Mouse (Mus musculus) heart, postnatal 10 days (tissue): ENCODE results near the gene Syt17. TPM values are rescaled to one million over a fixed set of nuclear protein-coding genes. Genes with fewer than 3 reads are reported as not detected.

Source experiments
- DNase-seq, 2 experiments: peaks; one replicate each; pipeline ENCODE4 v3.0.0; 2021
- intact Hi-C: fragments of 180-260 bp; cut with DNase I; formaldehyde crosslinking; loops from one replicate; pipeline ENCODE4 v1.15.1; 2025
- total RNA-seq, 2 experiments: library from RNA; stranded (reverse); gene quantifications; 2 replicates each; pipeline ENCODE4 v1.2.3; 2021

The Syt17 gene
- total RNA-seq = 1 to 10 TPM; 1.9 to 2.2 TPM

- intact Hi-C loops = loop anchor here (1.0 to 2.0 kb wide), 4 partner anchors 70 to 241 kb away; no protein-coding TSS in a partner anchor
- peak; percentile 79 to 84 for DNase-seq
Observed at GRCm38 (mm10) chr7:118448134-118448967, at the start of gene Syt17. Syt17 (minus strand) TSS chr7:118448222.

GRCm38 (mm10) chr7:118494892-118495579 lies 47.0 kb upstream of the Syt17 start:
- intact Hi-C loops = no loop called here

GRCm38 (mm10) chr7:118493892-118494291 lies 45.9 kb upstream of the Syt17 start:
- intact Hi-C loops = no loop called here
- DNase-seq = no peak

More at GRCm38 (mm10) chr7:118494892-118495579, 47.0 kb upstream of the Syt17 start:
- DNase-seq = no peak

GRCm38 (mm10) chr7:118491431-118492147 lies 43.6 kb upstream of the Syt17 start, which contains the start of gene Itpripl2:
Itpripl2 (minus strand) TSS chr7:118491975.
- intact Hi-C loops = loop anchor here (1.0 to 2.0 kb wide), 2 partner anchors 27 to 41 kb away; no protein-coding TSS in a partner anchor
- peak; percentile 87 to 90 for DNase-seq

DNA sequence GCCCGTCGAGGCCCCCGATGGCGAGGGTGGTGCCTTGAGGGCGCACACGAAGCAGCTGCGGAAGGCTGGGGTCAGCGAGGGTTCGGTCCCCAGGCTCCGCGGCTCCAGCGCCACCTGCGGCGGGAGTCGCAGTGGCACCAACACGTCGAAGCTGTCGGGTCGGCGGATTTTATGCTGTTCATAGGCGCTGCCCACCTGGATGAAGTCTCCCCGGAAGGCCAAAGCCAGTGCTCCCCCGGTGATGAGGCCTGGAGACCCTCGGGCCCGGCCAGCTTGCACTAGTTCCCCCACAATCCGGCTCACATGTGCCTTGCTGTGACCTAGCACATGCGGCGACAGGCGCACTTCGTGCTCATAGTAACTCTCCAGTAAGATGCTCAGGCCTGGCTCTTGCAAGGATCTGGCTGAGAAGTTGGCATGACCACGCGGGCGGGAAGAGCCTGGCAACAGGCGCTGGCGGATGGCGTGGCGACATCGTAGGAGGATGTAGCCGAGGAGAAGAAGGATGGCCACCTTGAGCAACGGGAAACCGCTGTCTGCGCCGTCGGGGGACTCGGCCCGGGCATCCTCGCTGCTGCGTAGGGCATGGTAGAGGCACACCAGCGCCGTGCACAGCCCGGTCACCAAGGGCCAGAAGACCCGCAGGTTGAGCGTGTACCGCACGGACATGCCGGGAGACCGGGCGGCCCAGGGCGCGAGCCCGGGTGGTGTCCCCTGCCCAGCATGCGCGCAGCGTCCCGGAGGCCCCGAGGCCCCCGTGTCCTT lies 42.8 kb upstream of the Syt17 start:
- DNase-seq = peak; percentile 43 to 54
- intact Hi-C loops = loop anchor here (1.0 to 2.0 kb wide), 2 partner anchors 27 to 40 kb away; no protein-coding TSS in a partner anchor

GRCm38 (mm10) chr7:118489706-118490665 lies 42.0 kb upstream of the Syt17 start:
- DNase-seq = no peak
- intact Hi-C loops = loop anchor here (2.0 kb wide), 1 partner anchor 39 kb away; no protein-coding TSS in a partner anchor

DNA sequence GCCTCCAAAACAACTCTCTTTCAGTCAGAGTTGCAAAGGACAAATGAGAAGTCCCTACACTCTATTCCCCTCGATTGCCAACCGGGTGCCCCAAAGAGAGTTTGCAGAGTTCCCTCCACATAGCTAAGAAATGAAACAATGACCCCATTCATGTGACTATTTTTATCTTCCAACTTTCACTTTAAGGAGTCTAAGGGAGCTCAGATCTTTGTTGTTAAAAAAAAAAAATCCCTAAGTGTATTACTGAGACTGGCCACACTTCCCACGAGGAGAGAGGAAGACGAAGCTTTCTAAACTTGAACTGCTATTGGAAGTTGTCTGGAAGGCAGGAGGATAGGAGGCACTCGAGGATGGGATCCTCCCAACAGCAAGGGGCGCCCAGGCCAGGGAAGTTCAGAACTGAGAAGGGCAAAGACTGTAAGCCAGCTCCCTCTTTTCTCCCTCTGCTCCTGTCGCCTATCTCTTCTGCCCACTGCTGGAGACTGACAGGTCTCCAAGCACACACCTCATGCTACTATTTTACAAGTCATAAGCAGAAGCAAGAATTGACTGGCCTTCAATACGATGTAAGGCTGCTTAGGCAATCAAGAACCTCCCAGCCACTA lies 40.1 kb upstream of the Syt17 start:
- intact Hi-C loops = no loop called here
- DNase-seq = no peak

DNA sequence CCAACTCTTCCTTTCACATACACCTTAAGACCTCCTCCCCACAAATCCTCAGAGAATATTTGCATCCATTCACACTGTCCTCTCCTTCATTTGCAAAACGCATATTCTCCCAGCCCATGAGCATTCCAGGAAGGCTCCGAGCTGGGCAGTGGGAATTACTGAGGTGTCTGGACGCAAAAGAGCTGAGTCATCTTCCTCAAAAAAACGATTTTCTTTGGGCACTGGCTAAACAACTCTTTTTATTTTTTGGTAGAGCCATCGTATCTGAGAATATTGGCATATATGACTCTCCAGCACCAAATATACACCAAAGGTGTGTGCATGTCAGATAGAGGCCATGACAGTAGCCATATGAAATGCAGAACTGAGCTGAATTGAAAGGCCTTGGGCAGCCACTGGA lies 38.9 kb upstream of the Syt17 start:
- DNase-seq = no peak
- intact Hi-C loops = no loop called here

GRCm38 (mm10) chr7:118483996-118484395 lies 36.0 kb upstream of the Syt17 start:
- DNase-seq = no peak
- intact Hi-C loops = no loop called here

GRCm38 (mm10) chr7:118482001-118482400 lies 34.0 kb upstream of the Syt17 start:
- intact Hi-C loops = no loop called here
- no peak for DNase-seq

DNA sequence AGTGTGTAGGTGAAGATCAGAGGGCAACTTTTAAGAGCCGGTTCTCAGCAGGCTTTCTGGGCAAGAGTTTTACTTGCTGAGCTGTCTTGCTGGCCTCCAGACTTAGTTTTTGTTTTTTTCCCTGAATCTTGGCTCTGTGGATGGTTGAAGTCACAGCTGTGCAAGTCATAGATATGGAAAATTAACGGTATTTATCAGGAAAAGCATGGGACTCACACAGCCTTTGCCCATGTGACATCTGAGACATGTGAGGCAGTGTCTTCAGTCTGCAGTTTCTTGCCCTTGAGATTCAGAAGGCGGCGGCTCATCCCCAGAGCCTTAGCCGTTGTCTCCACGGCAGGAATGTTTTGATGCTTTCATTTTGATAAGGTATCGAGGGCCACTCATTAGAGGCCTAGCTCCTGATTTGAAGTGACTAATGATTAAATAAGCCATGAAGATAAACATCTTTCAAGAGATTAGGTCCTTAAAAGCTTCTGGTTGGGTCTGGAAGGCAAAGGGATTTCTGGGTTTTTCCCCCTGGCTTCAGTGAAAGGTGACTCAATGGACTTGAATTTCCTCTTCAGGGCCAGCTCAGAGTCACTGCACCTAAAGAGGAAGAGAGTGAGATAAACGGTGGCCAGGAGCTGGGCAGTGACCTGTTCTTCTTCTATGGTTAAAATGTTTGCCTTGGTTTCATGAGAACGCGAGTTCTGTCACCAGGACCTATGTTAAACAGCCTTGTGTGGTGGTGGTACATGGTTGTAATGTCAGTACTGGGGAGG lies 33.2 kb upstream of the Syt17 start:
- DNase-seq = peak; percentile 54 to 56
- intact Hi-C loops = no loop called here

DNA sequence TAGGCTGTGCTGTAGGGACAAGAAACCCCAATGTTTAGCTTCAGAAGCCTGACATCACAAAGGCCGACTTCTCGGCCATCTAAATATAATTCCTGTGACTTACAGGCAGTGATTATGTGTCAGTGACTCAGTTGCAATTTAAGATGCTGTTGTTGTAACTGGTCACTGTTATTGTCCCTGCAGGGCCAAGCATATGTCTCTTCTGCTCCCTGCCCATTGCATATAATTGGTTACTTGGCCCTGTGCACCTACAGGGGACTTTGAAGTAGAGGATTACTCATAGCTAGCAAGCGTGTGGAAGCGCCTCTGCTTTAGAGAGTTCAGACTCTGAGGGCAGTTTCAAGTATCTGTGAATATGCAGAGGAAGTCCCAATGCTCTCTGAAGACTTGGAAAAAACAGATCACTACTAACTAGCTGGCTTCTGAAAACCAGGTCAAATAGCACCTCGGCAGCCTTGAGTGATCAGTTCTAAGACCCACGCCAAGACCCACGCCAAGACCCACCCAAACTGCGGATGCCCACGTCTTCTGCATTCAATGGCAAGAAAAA lies 32.2 kb upstream of the Syt17 start:
- intact Hi-C loops = no loop called here
- no peak for DNase-seq

- intact Hi-C loops = no loop called here
- DNase-seq = peak; percentile 84 to 86
Observed at GRCm38 (mm10) chr7:118478835-118479312, 30.9 kb upstream of the Syt17 start.

- intact Hi-C loops = no loop called here
- DNase-seq = no peak
Observed at GRCm38 (mm10) chr7:118476428-118476827, 28.4 kb upstream of the Syt17 start.

GRCm38 (mm10) chr7:118475008-118475705 lies 27.1 kb upstream of the Syt17 start:
- intact Hi-C loops = no loop called here
- peak; percentile 84 to 87 for DNase-seq

DNA sequence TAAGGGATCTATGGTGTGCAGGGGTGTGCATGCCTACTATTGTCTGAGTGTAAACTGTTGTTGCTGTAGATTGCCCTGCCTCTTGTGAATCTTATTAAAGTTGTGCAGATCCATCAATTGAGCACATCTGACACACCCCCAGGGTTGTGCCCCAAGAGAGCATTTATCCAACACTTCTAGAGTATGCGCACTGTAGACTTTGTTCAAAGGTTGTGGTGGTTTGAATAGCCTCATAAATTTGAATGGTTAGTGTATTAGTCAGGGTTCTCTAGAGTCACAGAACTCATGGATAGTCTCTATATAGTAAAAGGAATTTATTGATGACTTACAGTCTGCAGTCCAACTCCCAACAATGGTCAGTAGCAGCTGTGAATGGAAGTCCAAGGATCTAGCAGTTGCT lies 24.9 kb upstream of the Syt17 start:
- intact Hi-C loops = no loop called here

DNA sequence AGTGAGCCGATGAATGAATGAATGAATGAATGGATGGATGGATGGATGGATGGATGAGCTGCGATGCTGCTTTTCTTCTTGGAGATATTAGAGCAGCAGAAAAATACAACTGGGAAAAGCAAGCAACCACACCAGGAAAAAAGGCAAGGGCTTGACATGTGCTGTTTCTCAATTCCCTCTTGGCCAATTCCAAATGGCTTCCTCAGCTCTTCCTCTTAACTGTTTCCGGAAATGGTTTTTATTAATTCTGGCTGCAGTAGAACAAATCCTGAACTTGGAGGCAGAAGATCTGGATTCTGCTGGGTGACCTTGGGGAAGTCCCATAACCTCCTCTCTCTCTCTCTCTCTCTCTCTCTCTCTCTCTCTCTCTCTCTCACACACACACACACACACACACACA lies 20.0 kb upstream of the Syt17 start:
- no peak for DNase-seq
- intact Hi-C loops = no loop called here

More for the DNA sequence above, 24.9 kb upstream of the Syt17 start:
- no peak for DNase-seq
